Mouse (Mus musculus) thymus, postnatal 36 days (tissue): ENCODE data around the gene Prkce.

Experiments used
- DNase-seq, 2 experiments: peaks; one replicate each; pipeline ENCODE4 v3.0.0; 2022; ENCODE audit warnings: mixed read lengths in 2 of 2

Gene Prkce

GRCm38 (mm10) chr17:86663471-86663870 is 495.9 kb downstream of the Prkce start:
- DNase-seq: no peak

GRCm38 (mm10) chr17:86667836-86668600 is 500.4 kb downstream of the Prkce start:
- DNase-seq: no peak

GRCm38 (mm10) chr17:86669641-86670373 is 502.2 kb downstream of the Prkce start:
- no peak for DNase-seq

- DNase-seq: no peak
Observed at GRCm38 (mm10) chr17:86670731-86671130, 503.1 kb downstream of the Prkce start.

- no peak for DNase-seq
Observed at GRCm38 (mm10) chr17:86674971-86675370, 507.4 kb downstream of the Prkce start.

- DNase-seq: no peak
Observed at GRCm38 (mm10) chr17:86676336-86676735, 508.8 kb downstream of the Prkce start.

GRCm38 (mm10) chr17:86676909-86677308 is 509.3 kb downstream of the Prkce start:
- DNase-seq: no peak

- no peak for DNase-seq
Observed at GRCm38 (mm10) chr17:86685263-86685662, 517.7 kb downstream of the Prkce start.

GRCm38 (mm10) chr17:86687021-86687420 is 519.4 kb downstream of the Prkce start:
- DNase-seq: no peak

GRCm38 (mm10) chr17:86690871-86691390 is 523.3 kb downstream of the Prkce start:
- no peak for DNase-seq

- DNase-seq: no peak
Observed at GRCm38 (mm10) chr17:86697751-86698150, 530.2 kb downstream of the Prkce start.

GRCm38 (mm10) chr17:86703336-86703735 is 535.8 kb downstream of the Prkce start:
- no peak for DNase-seq

GRCm38 (mm10) chr17:86705236-86705635 is 537.7 kb downstream of the Prkce start:
- no peak for DNase-seq

- no peak for DNase-seq
Observed at GRCm38 (mm10) chr17:86706467-86706866, 538.9 kb downstream of the Prkce start.
